Mouse (Mus musculus) cerebellum, adult 2 months (tissue): ENCODE data around the gene Tgoln1.

Source experiments
- CTCF ChIP-seq: fragments of 200-500 bp; IDR thresholded peaks from 2 replicates; pipeline ENCODE4 v1.5.1; 2011; ENCODE audit warnings: low read depth, mild to moderate bottlenecking, control low read depth, low read length, moderate library complexity, borderline replicate concordance; ENCODE audit not compliant: insufficient read depth
- POLR2A ChIP-seq: fragments of 200-500 bp; IDR thresholded peaks from 2 replicates; pipeline ENCODE4 v1.6.1; 2011; ENCODE audit warnings: low read length, control low read depth, borderline replicate concordance; ENCODE audit not compliant: insufficient read depth

DNA sequence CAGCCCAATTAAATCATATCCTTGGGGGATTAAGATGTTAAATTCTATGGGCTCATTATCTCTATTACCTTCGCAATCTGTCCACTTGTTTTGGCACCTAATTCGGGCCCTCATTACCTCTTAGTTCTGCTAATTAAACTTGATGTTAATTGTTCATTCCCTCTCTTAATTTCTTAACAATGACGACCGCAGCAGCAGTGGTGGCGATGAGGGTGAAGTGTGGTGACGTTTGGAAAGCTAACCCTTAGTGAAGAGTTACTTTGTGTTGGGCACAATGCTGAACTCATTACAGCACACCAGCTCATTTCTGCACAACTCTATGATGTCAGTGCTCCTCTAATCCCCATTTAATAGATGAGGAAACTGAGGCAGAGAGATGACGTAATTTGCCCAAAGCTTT is 28.6 kb upstream of the Tgoln1 start:
- TF ChIP-seq CTCF (no peak), POLR2A (no peak)
